Mouse (Mus musculus): ENCODE data around the gene Tnfrsf26. TPM values are rescaled to one million over a fixed set of nuclear protein-coding genes. Genes with fewer than 3 reads are reported as not detected.

Gene Tnfrsf26
- 1.2 TPM for polyA plus RNA-seq (2014; fragmentation: Illumina TruSeq; extraction: RNeasy Lipid Tissue Mini Kit (QIAGEN cat#74804); ENCODE audit: low replicate concordance)

GRCm38 (mm10) chr7:143628540-143628939, at the start of gene Tnfrsf26:
TSS of gene Tnfrsf26 (minus strand) at chr7:143628722.

GRCm38 (mm10) chr7:143649034-143649768, 20.7 kb upstream of the Tnfrsf26 start, which contains the start of gene Tnfrsf22:
TSS of gene Tnfrsf22 (minus strand) at chr7:143649661.

DNA sequence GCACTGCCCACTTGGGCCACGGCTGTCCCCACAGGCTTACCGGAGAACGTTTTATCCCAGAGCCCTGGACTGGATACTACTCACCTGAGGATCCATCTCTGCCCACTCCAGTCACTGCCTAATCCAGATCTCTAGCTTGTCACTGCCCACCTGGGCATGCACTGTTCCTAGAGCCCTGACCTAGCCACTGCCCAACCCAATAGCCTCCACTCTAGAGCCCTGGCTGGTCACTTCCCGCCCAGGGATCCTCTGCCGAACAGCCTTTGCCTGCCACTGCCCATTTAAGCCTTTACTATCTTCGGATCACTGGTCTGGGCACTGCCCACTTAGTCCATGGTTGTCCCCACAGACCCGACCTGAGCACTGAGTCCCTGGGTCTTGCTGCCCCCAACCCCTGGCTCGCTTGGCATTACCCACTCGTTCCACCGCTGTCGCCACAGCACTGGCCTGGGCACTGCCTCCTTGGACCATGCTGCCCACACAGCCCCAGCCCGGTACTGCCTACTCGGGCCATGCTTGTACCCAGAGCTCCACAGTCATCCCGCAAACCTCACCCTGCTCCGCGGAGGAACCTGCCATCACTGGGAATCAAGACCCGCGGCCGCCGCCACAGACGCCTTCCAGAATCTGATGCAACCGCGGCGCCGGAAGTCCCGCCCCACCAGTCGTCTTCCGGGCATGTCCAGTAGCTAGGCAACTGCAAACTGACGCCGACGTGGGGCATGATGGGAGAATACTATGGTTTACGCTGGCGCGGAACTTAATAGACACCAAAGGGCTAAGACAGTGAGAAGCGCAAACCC, 28.9 kb downstream of the Tnfrsf26 start, which contains the start of gene Cars:
Cars (minus strand) TSS at position 663 of the 803 bp plus-strand sequence.

Other genes starting within 250 kb of the Tnfrsf26 start
- gene Cdkn1c, start 167.7 kb downstream of the Tnfrsf26 start, polyA plus RNA-seq (2014; fragmentation: Illumina TruSeq; extraction: RNeasy Lipid Tissue Mini Kit (QIAGEN cat#74804); ENCODE audit: low replicate concordance): 17.3 TPM
- 0.37 TPM for gene Slc22a18, start 155.0 kb downstream of the Tnfrsf26 start, polyA plus RNA-seq (2014; fragmentation: Illumina TruSeq; extraction: RNeasy Lipid Tissue Mini Kit (QIAGEN cat#74804); ENCODE audit: low replicate concordance)
- gene Phlda2, start 125.6 kb downstream of the Tnfrsf26 start, polyA plus RNA-seq (2014; fragmentation: Illumina TruSeq; extraction: RNeasy Lipid Tissue Mini Kit (QIAGEN cat#74804); ENCODE audit: low replicate concordance): not detected
- 53.5 TPM for gene Nap1l4, start 79.6 kb downstream of the Tnfrsf26 start, polyA plus RNA-seq (2014; fragmentation: Illumina TruSeq; extraction: RNeasy Lipid Tissue Mini Kit (QIAGEN cat#74804); ENCODE audit: low replicate concordance)
- gene Cars, start 28.6 kb downstream of the Tnfrsf26 start, polyA plus RNA-seq (2014; fragmentation: Illumina TruSeq; extraction: RNeasy Lipid Tissue Mini Kit (QIAGEN cat#74804); ENCODE audit: low replicate concordance): 13.4 TPM
- gene Tnfrsf22, start 20.9 kb upstream of the Tnfrsf26 start, polyA plus RNA-seq (2014; fragmentation: Illumina TruSeq; extraction: RNeasy Lipid Tissue Mini Kit (QIAGEN cat#74804); ENCODE audit: low replicate concordance): 0.78 TPM
- gene Tnfrsf23, start 57.1 kb upstream of the Tnfrsf26 start, polyA plus RNA-seq (2014; fragmentation: Illumina TruSeq; extraction: RNeasy Lipid Tissue Mini Kit (QIAGEN cat#74804); ENCODE audit: low replicate concordance): 7.4 TPM
- 0.45 TPM for gene Osbpl5, start 128.3 kb upstream of the Tnfrsf26 start, polyA plus RNA-seq (2014; fragmentation: Illumina TruSeq; extraction: RNeasy Lipid Tissue Mini Kit (QIAGEN cat#74804); ENCODE audit: low replicate concordance)
- not detected for gene Mrgprg, start 138.3 kb upstream of the Tnfrsf26 start, polyA plus RNA-seq (2014; fragmentation: Illumina TruSeq; extraction: RNeasy Lipid Tissue Mini Kit (QIAGEN cat#74804); ENCODE audit: low replicate concordance)
- 0.19 TPM for gene Mrgpre, start 155.8 kb upstream of the Tnfrsf26 start, polyA plus RNA-seq (2014; fragmentation: Illumina TruSeq; extraction: RNeasy Lipid Tissue Mini Kit (QIAGEN cat#74804); ENCODE audit: low replicate concordance)
- gene Nadsyn1, start 194.1 kb upstream of the Tnfrsf26 start, polyA plus RNA-seq (2014; fragmentation: Illumina TruSeq; extraction: RNeasy Lipid Tissue Mini Kit (QIAGEN cat#74804); ENCODE audit: low replicate concordance): 48.4 TPM
- gene Dhcr7, start 194.4 kb upstream of the Tnfrsf26 start, polyA plus RNA-seq (2014; fragmentation: Illumina TruSeq; extraction: RNeasy Lipid Tissue Mini Kit (QIAGEN cat#74804); ENCODE audit: low replicate concordance): 3.8 TPM
- not detected for gene Gm498, start 238.1 kb upstream of the Tnfrsf26 start, polyA plus RNA-seq (2014; fragmentation: Illumina TruSeq; extraction: RNeasy Lipid Tissue Mini Kit (QIAGEN cat#74804); ENCODE audit: low replicate concordance)